Mouse (Mus musculus) CH12.LX (cell line): ENCODE measurements at regions not wholly inside any gene's neighbourhood (a gene's known extent, or its start where the extent isn't known, plus 50 kb on each side); places are given as distances from the start of the nearest gene placed in this dataset.

ENCODE experiments used
- DNase-seq: peaks from one replicate; pipeline ENCODE4 v3.0.0-alpha.2; 2013; ENCODE audit errors: extremely low read depth
- H3K27ac ChIP-seq: 2 replicates; pipeline ENCODE4 v1.5.1; 2012; ENCODE audit warnings: low read depth, mild to moderate bottlenecking, control low read depth, moderate library complexity; ENCODE audit not compliant: insufficient read depth
- H3K27me3 ChIP-seq: replicated peaks from 2 replicates; pipeline ENCODE3; 2012; ENCODE audit warnings: inconsistent platforms
- H3K36me3 ChIP-seq, 2 experiments: replicated peaks in 1 of 2; 2 replicates each; pipeline versions ENCODE3 to v1.6.1; 2012; ENCODE audit warnings: inconsistent platforms in 1 of 2, low read length in 1 of 2, mild to moderate bottlenecking in 1 of 2, mixed read lengths in 1 of 2, moderate library complexity in 1 of 2; ENCODE audit not compliant: control insufficient read depth in 1 of 2, insufficient read depth in 1 of 2
- H3K4me1 ChIP-seq, 2 experiments: 2 replicates each; pipeline ENCODE4 v1.6.1; 2012; ENCODE audit warnings: inconsistent platforms in 1 of 2, moderate library complexity in 1 of 2; ENCODE audit not compliant: insufficient read depth in 2 of 2, control insufficient read depth in 1 of 2
- H3K4me2 ChIP-seq: 2 replicates; pipeline ENCODE4 v1.6.1; 2012; ENCODE audit warnings: low read depth, mild to moderate bottlenecking, control low read depth; ENCODE audit not compliant: poor library complexity, insufficient read depth, severe bottlenecking
- H3K4me3 ChIP-seq, 3 experiments: fragments of 150-350 bp in 1 of 3; sonication (generic) in 1 of 3; replicated peaks in 1 of 3; 2 replicates each; pipeline versions ENCODE3 to v1.5.1; 2011 to 2012; ENCODE audit warnings: low read depth in 2 of 3, low read length in 2 of 3, mild to moderate bottlenecking in 2 of 3, moderate library complexity in 2 of 3, control low read depth in 1 of 3, improper control_type of control experiment in 1 of 3, inconsistent platforms in 1 of 3, mixed read lengths in 1 of 3; ENCODE audit not compliant: poor library complexity in 1 of 3
- H3K79me2 ChIP-seq: replicated peaks from 2 replicates; pipeline ENCODE4 v1.6.1; 2012; ENCODE audit warnings: mild to moderate bottlenecking, moderate library complexity; ENCODE audit not compliant: control insufficient read depth, poor library complexity, insufficient read depth, severe bottlenecking; ENCODE audit errors: extremely low read depth
- H3K9ac ChIP-seq: 2 replicates; pipeline ENCODE4 v1.6.1; 2012; ENCODE audit warnings: low read depth, mild to moderate bottlenecking, control low read depth, moderate library complexity; ENCODE audit not compliant: insufficient read depth
- H3K9me3 ChIP-seq: replicated peaks from 2 replicates; pipeline ENCODE3; 2012; ENCODE audit warnings: low read length, inconsistent platforms, mixed read lengths
- CHD2 ChIP-seq: IDR thresholded peaks from 2 replicates; pipeline ENCODE4 v1.6.1; 2011; ENCODE audit warnings: low read length, improper control_type of control experiment
- CTCF ChIP-seq, 2 experiments: IDR thresholded peaks in 1 of 2; conservative IDR thresholded peaks in 1 of 2; 2 replicates each; pipeline ENCODE4 v1.5.1; 2011 to 2012; ENCODE audit warnings: low read depth in 2 of 2, low read length in 2 of 2, improper control_type of control experiment in 1 of 2, inconsistent platforms in 1 of 2, mild to moderate bottlenecking in 1 of 2, moderate library complexity in 1 of 2
- ELF1 ChIP-seq: IDR thresholded peaks from 2 replicates; pipeline ENCODE4 v1.6.1; 2014; ENCODE audit warnings: low read depth, mild to moderate bottlenecking, inconsistent platforms, low read length, improper control_type of control experiment
- ETS1 ChIP-seq: conservative IDR thresholded peaks from 2 replicates; pipeline ENCODE4 v1.6.1; 2012; ENCODE audit warnings: low read depth, mild to moderate bottlenecking, inconsistent platforms, low read length, improper control_type of control experiment, moderate library complexity
- MAZ ChIP-seq: IDR thresholded peaks from 2 replicates; pipeline ENCODE4 v1.6.1; 2012; ENCODE audit warnings: low read depth, mild to moderate bottlenecking, inconsistent platforms, low read length, improper control_type of control experiment, moderate library complexity
- MXI1 ChIP-seq: IDR thresholded peaks from 2 replicates; pipeline ENCODE4 v1.6.1; 2011; ENCODE audit warnings: mild to moderate bottlenecking, low read depth, low read length, improper control_type of control experiment
- PAX5 ChIP-seq: IDR thresholded peaks from 2 replicates; pipeline ENCODE4 v1.6.1; 2012; ENCODE audit warnings: low read length, inconsistent platforms, mixed read lengths
- POLR2AphosphoS2 ChIP-seq: IDR thresholded peaks from 2 replicates; pipeline ENCODE4 v1.6.1; 2011; ENCODE audit warnings: low read depth, low read length, improper control_type of control experiment
- SIN3A ChIP-seq: IDR thresholded peaks from 2 replicates; pipeline ENCODE4 v1.6.1; 2012; ENCODE audit warnings: low read length, improper control_type of control experiment, inconsistent platforms
- USF2 ChIP-seq: conservative IDR thresholded peaks from 2 replicates; pipeline ENCODE4 v1.6.1; 2011; ENCODE audit warnings: low read depth, low read length, improper control_type of control experiment
- dilution Hi-C: fragments of 300-500 bp; cut with MboI; formaldehyde crosslinking; loops from 2 replicates; pipeline ENCODE4 v1.14.3; 2020; ENCODE audit warnings: low sequenced_read_pairs; ENCODE audit not compliant: extremely low pct_unique_long_range_greater_than_20kb, extremely low pct_ligation_motif_present
- in situ Hi-C: fragments of 300-500 bp; cut with MboI; formaldehyde crosslinking; loops from 3 replicates; pipeline ENCODE4 v1.14.3; 2019; ENCODE audit warnings: low sequenced_read_pairs, low pct_ligation_motif_present, low pct_unique_long_range_greater_than_20kb, mixed read lengths

DNA sequence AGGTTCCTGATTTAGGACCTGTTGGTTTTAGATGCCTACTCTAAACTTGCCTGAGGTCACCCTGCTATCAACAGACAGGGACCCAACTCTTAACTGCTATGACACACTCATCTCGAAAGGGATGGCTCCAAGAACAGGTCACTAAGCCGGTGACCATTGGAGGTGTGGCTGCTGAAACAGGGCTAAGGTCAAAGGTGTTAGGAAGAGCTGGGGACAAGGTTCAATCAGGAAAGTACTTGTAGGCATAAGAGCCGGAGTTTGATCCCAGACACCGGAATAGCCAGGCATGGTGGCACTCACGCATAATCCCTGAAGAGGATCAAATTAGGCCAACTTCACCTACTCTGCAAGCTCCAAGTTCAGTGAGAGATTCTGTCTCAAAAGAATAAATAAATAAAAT is 222.4 kb upstream of the Dynlrb2 start:
- in situ Hi-C loops (no loop called here), dilution Hi-C loops (no loop called here)
- Histone ChIP-seq H3K4me3 (no peak overlapping the region), H3K9ac (no peak overlapping the region), H3K27ac (no peak overlapping the region), H3K9me3 (peaks cover 2% of the 10 kb centered on the region), H3K79me2 (no peaks in the 10 kb centered on the region), H3K27me3 (peaks cover 69% of the 10 kb centered on the region)
- TF ChIP-seq SIN3A: no peak
- TF ChIP-seq CTCF (conservative IDR thresholded peaks at IDR 0.05 in 1 of 2, IDR thresholded peaks at IDR 0.05 in 1 of 2; ENCODE audit: low read depth in 2 of 2, low read length in 2 of 2): no peak
- TF ChIP-seq POLR2AphosphoS2: no peak
- TF ChIP-seq, all 38 proteins: peak for 0
- no peak for DNase-seq
- H3K4me2 ChIP-seq: no peak overlapping the region
- no peaks in the 10 kb centered on the region for H3K36me3 ChIP-seq
- no peaks in the 10 kb centered on the region for H3K4me1 ChIP-seq

GRCm38 (mm10) chr8:116275014-116275413 is 229.8 kb upstream of the Dynlrb2 start:
- Histone ChIP-seq H3K36me3 (no peaks in the 10 kb centered on the region), H3K4me1 (no peaks in the 10 kb centered on the region), H3K79me2 (no peaks in the 10 kb centered on the region), H3K9me3 (no peaks in the 10 kb centered on the region), H3K4me3 (no peak overlapping the region), H3K27ac (no peak overlapping the region), H3K9ac (no peak overlapping the region), H3K4me2 (no peak overlapping the region), H3K27me3 (peaks cover 51% of the 10 kb centered on the region)
- DNase-seq: no peak
- no peak for TF ChIP-seq MAZ
- in situ Hi-C loops: no loop called here
- dilution Hi-C loops: no loop called here

- dilution Hi-C loops: no loop called here
- no peak for DNase-seq
- H3K9ac ChIP-seq: no peak overlapping the region
- TF ChIP-seq ELF1: no peak
- no peak for TF ChIP-seq ETS1
- no peak for TF ChIP-seq USF2
- TF ChIP-seq CHD2: no peak
- no peak for TF ChIP-seq MXI1
- no peak for TF ChIP-seq PAX5
- TF ChIP-seq, all 38 proteins: peak for 0
- Histone ChIP-seq H3K4me3 (no peak overlapping the region), H3K27ac (no peak overlapping the region), H3K36me3 (no peaks in the 10 kb centered on the region), H3K4me1 (no peaks in the 10 kb centered on the region), H3K79me2 (no peaks in the 10 kb centered on the region), H3K9me3 (peaks cover 6% of the 10 kb centered on the region), H3K4me2 (no peak overlapping the region), H3K27me3 (peaks cover 67% of the 10 kb centered on the region)
- in situ Hi-C loops: no loop called here
These were observed 233.5 kb upstream of the Dynlrb2 start for GRCm38 (mm10) chr8:116271238-116271637.
